Mouse (Mus musculus) adipocyte (in vitro differentiated cells): ENCODE measurements around the gene Arl5a.

ENCODE experiments used
- DNase-seq: peaks from one replicate; pipeline ENCODE4 v3.0.0-alpha.2; 2016; ENCODE audit warnings: low spot score

Gene Arl5a

GRCm38 (mm10) chr2:52424747-52425522 lies at the start of gene Arl5a:
Gene Arl5a, minus strand, starts transcription at chr2:52424901.
- peak; percentile 91 for DNase-seq

- peak; percentile 60 for DNase-seq
Measured at GRCm38 (mm10) chr2:52471545-52472291, 47.0 kb upstream of the Arl5a start.

DNA sequence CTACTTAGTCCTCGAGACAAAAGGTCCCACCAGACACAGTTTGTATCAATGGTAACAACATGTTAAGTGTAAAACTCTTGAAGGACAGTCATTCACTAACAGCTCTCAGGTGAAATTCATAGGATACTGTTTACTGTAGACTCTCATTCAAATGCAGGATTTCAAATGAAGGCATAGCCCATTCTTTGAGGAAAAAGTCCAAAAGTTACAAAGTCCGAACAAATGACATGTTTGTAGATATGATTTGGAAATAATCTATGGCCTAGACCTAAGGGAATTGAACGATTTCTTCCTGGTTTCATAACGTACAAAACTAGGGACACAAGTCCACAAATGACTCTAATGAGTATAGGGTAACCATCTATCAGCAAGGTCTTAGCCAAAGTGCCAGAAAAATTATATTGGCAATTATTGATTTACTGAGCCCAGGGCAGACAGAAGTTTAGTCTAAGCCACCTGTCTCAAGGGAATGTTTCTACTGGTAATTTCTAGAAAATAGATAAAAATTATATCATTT lies 45.4 kb upstream of the Arl5a start:
- DNase-seq = no peak

DNA sequence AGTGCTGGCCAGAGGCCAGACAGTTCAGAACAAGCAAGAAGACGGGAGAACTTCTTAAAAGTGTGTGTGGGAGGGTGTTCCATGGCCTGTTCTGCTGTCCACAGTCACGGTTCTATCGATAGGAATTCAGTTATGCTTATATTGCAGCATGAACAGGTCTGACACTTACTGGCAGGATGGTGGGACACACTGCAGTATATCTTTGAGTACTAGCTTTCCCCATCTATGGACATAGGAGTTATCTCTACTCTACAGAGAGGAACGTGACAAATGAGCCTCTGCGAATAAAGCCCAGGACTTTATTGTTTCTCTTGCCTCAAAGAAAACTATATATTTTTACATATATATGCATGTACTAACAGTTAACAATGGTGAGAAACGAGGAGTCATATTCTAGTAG lies 42.9 kb upstream of the Arl5a start:
- no peak for DNase-seq

- DNase-seq = no peak
Measured at GRCm38 (mm10) chr2:52461206-52461967, 36.7 kb upstream of the Arl5a start.

DNA sequence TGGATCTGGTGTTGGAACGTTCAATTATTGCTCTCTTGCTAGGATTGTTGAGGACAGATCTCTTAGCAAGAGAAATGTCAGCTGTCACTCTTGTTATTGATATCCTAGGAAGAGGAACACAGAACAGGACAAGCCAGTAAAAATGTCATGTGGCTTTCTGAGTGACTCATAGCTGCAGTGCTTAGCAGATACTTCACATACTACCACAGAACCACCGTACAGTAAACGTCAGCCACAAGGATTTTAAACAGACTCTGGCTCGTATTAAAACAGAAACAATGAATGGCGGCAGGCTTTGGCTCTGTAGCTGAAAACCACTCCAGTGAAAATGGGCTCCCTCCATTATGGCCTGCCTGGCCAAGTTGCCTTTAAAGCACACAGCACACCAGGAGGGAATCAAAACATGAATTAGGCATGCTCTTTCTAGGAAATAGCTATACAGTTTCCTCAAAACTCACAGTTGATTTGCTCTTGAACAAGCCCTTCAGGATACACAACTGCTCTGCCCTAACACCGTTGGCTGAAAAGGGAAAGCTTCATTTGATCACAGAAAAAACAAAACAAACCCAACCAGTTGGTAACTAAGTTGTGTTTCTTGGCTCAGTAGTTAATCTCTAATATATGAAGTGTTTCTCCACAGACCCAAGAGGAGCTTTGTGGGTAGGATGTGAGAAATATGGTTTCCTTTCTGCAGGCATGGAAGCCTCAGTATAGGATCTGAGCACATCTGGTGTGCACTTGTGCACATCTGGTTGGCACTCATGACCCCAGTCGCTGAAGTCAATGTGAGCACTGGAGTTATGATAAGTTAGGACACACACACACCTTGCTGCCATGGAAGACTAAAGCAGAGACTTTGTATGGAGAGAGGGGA lies 31.1 kb upstream of the Arl5a start:
- no peak for DNase-seq

DNA sequence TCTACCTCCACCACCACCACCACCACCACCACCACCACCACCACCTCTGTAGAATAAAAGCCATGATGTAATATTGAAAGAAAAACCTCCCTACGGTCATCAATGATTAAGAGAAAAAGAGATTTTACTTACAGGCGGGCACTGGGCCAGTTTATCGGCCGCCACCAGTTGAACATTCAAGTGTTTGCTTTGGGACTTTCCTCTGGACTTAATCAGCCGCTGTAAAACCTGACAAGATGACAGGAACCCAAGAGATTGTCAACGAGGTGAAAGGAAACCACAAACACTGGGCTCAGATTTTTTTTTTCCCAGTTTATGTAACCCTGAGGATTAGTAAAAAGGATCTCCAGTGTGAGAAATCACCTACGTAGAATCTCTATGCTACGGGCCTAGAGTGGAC lies 25.1 kb upstream of the Arl5a start:
- DNase-seq = no peak

DNA sequence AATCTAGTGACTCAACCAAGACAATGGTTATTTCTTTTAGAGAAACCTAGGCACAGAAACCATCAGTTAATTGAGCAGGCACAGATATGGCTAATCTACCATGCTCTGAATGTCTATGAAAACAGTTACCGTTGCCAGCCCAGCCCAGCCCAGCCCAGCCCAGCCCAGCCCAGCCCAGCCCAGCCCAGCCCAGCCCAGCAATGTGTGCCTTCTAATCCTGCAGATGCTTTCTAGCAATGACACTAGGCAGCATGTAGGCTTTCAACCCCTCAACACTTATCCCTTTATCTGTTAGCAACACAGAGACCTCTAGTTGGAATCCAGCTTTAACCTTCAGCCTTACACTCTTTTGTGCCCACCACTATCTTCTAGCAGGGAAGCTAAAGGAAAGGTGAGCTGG lies 24.2 kb upstream of the Arl5a start:
- no peak for DNase-seq

DNA sequence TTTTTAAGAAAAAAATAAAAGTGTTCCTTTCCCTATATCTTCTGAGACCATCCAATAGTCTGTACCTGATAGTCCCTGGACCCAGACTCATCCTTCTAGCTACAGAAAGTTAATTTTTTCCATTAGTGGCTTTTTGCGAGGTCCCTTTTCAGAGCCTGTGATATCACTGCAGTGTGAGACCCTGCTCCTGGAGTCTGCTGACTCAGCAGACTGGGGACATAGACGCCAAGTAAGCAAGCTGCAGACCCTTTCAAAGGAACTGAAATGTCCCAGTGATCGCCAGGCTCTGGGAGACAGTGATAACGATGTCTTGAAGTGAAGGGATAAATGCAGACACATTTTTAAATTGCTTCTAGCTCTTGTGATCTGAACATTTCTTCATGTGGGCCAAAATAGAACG lies 21.9 kb upstream of the Arl5a start:
- DNase-seq = no peak

DNA sequence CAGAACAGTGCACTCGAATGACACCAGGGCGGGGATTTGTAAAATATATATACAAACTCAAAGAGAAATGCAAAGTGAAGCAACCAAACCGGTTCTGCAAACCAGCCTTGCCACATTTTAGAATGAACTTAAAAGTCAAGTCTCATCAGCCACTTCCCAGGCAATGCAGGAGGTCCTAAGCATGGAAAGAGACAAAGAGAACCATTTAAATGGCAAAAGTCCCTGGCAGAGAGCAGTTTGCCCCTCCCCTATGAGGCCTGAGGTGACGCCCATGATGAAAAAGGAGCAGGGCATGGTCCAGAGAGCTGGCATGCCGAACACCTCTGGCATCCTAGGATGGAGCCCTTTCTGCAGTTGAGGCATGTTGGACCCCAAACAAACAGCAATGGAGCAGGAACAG lies 17.4 kb upstream of the Arl5a start:
- DNase-seq = no peak

DNA sequence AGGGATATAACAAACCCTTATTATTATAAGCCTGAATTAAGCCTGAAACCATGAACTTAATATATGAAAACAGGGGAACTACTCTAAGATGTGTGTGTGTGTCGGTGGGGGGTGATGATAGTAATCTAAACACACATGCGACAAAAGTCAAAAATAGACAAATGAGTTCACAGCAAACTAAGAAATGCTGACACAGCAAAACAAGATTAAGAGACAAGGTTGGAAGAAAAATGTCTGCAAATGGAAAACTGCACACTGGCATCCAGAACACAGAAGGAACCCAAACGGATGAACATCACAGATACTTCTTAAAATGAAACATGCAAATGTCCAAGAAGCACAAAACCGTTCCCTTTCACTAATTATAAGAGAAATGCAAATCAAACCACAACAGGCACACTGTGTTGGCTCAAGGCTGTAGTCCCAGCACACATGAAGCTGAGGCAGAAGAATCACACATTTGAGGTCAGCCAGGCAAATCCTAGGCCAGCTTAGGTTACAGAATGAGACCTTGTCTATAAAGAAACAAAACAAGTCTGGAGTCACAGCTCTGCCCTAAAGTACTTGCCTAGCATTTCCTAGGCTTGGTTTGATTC lies 15.8 kb upstream of the Arl5a start:
- no peak for DNase-seq

- DNase-seq = no peak
Measured at GRCm38 (mm10) chr2:52438437-52438836, 13.7 kb upstream of the Arl5a start.

DNA sequence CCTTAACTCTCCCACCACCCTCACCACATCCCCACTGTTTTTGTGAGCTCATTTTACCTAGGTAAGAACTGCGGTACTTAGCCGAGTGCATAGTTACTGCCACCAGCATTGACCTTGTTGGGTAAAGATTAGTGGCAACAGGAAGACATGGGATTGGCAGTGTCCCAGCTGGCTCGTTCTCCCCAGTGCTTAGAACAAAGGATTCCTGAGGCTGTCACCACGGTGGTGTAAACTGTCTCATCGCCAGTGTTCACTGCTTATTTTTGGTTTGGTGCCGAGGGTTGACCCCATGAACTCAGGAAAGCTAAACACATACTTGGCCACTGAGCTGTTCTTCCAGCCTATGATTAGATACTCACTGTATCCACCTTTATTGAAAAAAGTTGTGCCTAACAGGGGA lies 13.3 kb upstream of the Arl5a start:
- peak; percentile 65 for DNase-seq

DNA sequence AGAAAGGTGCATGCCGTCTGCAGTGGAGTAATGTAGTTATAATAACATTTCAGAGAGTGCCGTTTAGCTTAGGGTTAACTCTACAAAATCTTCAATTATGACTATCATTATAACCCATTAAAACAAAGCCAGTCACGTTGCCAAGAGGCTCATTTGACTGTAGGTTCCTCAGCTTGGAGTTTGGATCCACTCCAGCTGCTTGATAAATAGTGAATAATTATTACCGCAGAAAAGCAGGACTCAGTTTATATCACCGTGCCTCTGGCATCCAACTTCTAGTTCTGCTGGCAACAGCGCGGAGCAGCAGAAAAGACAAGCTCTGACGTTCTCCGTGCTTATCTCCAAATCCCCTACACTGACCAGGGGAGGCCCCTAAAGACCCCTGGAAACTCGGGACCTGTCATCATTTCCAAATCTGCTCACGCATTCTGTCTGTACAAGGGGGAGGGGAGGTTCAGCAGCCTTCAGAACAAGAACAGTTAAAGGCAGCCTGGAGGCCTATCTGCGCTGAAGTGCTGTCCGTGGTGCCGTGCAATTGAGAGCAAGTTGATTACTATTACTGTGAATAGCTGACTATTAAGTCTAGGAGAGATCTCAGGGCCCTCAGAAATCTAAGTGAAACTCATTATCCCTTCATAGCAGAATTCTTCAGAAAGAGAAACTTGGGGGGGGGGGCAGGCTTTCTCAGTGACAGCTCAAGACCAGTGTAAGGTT lies 11.4 kb upstream of the Arl5a start:
- no peak for DNase-seq

- no peak for DNase-seq
Measured at GRCm38 (mm10) chr2:52433365-52433764, 8.7 kb upstream of the Arl5a start.

DNA sequence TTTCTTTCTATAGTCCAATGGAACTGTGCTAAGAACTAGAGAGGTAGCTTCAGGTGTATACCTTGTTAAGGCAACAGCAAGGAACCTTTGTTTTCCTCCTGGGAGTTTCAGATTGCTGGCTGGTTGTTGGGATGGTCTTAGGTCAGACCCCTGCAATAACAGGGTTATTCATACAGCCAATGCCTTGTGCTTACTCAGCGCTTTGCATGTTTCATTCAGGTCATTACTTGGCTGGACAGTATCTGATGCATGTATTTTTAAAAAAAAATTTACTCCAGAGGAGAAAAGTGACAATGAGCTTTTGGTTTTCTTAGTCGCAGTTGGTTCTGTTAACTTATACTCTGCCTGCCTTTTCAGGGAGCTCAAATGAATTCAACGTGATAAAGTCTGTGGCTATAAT lies 2.7 kb upstream of the Arl5a start:
- no peak for DNase-seq

DNA sequence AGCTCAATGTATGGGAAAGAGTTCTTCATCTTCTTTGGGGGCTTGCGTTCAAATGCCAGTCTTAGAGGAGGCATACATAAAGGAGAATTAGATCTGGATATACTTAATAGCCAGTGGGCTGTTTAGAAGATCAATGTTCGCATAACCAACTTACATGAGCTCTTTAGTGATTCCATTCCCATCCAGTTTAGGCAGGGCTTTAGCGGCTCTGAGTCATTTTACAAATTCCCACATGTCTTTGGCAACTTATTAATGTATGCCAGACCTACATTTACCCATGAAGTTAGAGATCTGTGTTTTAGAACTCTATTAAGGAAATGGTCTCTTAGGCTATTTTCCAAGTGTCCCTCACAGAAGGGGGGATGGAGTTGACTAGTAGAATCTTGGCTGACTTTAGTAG lies 1.3 kb upstream of the Arl5a start:
- peak; percentile 15 for DNase-seq

- DNase-seq = no peak
Measured at GRCm38 (mm10) chr2:52425523-52425795, 758 bp upstream of the Arl5a start.

GRCm38 (mm10) chr2:52424248-52424728 lies 413 bp downstream of the Arl5a start:
- DNase-seq = peak; percentile 51

DNA sequence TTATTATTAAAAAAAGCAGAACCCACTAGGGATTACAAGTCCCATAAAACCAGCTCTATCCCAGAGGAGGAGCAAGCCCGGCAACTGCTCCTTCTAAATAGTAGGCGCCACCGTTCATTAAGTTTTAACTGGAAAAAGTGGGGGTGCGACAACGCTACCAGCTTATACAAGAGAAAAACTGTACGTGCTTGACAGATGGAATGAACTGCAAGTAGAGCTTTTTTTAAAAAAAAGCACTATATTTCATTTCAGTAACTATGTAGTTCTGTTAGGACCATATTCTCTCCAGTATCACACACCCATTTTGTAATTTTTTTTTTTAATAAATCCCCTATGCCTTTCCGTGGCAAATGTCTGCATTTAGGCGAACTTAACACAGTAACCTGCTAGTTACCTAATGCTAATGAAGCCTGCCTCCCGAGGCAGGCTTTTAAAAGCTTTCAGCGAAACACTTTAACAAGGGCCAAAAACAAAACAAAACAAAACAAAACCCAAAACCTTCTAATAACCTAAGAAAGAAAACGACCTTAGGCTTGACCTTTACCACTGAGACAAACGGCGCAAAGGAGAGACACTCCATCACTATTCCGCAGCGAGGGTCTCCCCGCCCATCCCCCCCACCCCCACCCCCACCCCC lies 972 bp downstream of the Arl5a start:
- peak; percentile 38 for DNase-seq
